Mouse (Mus musculus): ENCODE data around the gene Rgs12.

Rgs12 gene

GRCm38 (mm10) chr5:35088785-35089613 lies 139.8 kb downstream of the Rgs12 start:
- peak; percentile 74 for DNase-seq
